Mouse (Mus musculus): ENCODE results near the gene Spen.
"Not testable (repeated sequence)": the region's sequence is repeated elsewhere in the genome, so short reads cannot be mapped to it uniquely, and the experiment has no call there.

Spen gene

GRCm38 (mm10) chr4:141559131-141559897 is 20.9 kb upstream of the Spen start:
- peak; percentile 84 to 89 for DNase-seq

- no peak for DNase-seq
Observed at GRCm38 (mm10) chr4:141558658-141559057, 20.3 kb upstream of the Spen start.

- not testable (repeated sequence) for DNase-seq
Observed at GRCm38 (mm10) chr4:141556163-141556562, 17.8 kb upstream of the Spen start.

- not testable (repeated sequence) for DNase-seq
Observed at GRCm38 (mm10) chr4:141554255-141554865, 16.0 kb upstream of the Spen start.

- no peak for DNase-seq
Observed at GRCm38 (mm10) chr4:141552484-141552883, 14.1 kb upstream of the Spen start.

DNA sequence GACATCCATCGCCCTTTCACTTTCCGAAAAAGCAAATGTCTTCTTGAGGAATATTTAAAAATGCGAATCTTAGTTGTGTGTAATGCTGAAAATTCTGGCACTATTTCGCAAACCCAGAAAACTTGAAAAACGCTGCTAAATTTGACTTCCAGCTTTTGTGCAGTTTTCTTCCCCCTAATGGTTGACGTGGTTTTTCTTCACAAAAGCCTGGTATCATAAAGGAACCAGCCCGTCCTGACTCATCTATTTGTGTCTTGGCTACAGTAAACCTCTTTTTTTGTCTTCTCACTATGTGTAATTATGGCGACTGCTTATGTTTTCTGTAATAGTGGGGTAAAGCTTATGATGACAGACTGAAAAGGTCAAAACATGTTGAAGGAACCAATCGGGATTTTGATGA is 8.9 kb upstream of the Spen start:
- DNase-seq, result no peak

DNA sequence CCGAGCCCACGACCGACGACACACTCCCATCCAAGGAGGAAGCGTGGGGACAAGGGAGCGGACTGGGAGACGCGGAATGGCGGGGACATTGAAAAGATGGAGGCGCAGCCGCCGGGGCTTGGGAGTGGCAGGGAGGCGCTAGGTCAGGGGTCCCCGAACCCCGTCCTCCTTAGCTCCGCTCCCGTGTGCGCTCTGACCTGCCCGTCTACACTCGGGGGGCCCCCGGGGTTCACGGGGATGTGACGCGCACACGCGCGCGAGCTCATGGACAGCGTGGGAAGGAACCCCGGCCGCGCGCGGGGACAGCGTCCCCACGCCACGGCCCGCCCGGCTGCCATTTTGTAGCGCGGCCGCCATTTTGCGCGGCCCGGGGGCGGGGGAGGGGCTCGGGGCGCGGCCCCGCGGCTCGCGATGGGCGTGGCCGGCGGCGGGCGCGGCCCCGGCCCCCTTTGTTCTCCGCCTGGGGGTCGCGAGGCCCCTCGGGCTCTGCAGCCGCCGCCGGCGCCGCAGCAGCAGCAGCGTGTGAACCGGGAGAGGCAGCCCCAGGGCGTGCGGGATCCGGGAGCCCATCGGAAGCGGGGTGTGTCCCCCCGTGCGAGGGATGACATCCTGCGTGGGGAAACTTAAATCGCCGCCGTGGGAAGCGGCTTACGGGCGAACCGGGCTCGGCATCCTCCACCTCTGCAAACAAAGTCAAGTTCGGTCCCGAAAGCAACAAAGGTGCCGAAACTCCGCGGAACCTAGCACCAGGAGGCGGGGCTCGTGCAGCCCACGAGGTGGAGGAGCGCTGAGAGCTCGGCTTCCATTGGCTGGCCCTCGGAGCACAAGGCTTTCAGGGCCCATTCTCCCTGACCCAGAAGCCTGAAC is 8.2 kb upstream of the Spen start:
- DNase-seq, result peak; percentile 89 to 90

DNA sequence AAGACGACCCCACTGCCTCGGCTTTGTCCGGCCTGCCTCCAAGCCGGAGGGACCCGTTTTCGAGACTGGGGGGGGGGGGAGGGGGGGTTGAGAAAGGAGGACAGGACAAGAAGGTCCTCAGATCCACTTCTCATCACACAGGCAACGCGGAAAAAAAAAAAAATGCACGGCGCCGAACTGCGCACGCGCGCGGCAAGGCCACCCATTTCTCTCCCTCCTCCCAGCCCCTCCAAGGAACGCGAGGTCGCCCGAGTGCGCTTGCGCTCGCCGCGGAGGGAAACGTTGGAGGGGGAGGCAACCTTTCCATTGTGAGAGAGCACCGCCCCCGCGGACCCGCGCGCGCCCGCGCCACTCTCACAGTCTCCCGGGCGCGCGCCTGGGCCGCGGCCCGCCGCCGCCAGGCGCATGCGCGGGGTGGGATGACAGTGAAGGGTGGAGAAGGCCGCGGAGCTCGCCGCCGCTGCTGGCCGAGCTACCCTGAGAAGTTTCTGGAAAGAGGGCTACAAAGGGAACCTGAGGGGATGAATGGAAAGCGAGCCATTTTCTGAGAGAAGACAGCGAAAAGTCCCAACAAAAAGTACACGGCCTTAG is 7.4 kb upstream of the Spen start:
- DNase-seq, result peak; percentile 99

DNA sequence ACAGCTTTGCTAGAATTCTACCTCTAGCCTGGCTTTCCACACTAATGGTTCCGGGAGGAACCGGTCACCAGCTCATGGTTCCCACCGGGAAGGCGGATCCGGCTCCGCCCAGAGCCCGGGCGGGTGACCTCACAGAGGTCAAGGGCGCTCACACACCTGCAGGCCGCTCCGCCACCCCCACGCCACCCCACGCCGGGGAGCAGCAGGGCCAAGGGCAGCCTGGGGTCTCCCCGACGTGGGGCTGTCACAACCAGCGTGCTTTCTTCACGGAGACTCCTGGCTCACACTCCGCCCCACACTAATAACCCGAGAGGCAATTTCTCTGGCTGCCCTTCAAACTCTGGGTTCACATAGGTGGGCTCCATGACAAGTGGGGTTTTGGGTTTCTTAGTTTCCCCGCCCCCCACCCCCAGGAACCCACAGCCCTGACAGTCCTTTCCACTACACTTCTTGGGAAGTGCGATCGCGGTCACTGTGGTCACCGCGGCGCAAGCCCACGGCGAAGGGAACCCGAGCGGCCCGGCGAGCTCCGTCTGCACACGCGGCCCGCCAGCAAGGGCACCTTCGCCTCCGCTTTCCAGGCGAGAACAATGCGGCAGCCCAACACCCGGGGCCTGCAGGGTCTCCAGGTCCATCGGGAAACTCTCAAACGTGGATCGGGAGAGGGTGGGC is 6.8 kb upstream of the Spen start:
- peak; percentile 87 to 89 for DNase-seq

DNA sequence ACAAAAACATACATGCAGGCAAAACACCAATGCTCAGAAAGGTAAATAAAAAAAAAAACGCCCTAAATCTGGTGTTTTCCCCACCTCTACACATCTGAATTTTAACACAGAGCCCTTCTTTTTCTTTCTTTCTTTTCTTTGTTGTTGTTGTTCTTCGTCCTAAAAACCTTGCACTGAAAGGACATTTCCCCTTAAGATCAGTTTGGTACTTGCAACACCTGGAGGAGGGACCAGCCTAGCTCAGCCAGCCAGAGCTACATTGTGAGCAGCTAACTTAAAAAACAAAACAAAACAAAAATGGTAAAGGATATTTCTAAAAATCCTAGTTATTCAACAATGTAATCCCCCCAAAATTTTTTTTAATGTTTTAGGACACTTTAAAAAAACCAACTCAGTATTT is 6.1 kb upstream of the Spen start:
- DNase-seq, result no peak

- DNase-seq, result no peak
Observed at GRCm38 (mm10) chr4:141543593-141543992, 5.2 kb upstream of the Spen start.

DNA sequence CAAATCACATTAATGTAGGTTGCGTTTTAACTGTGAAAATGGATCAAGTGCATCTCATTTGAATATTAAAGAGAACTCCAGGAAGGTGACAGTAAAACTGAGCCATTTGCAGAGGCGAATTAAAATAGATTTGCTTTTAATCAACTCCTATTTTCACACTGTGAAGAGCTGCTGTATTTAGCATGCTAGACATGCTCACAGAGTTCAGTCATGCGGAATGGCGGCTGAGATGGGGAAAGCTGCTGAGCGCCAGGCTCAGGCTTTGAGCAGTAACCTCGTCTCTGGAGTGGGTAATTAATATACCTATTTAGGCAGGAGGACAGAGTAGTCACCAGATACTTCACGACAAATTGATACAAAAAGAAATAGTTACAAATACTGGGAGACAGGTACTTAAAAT is 3.5 kb upstream of the Spen start:
- no peak for DNase-seq

- no peak for DNase-seq
Observed at GRCm38 (mm10) chr4:141540844-141541243, 2.4 kb upstream of the Spen start.

GRCm38 (mm10) chr4:141539213-141539767 is 893 bp upstream of the Spen start:
- DNase-seq, result no peak

- peak; percentile 49 to 53 for DNase-seq
Observed at GRCm38 (mm10) chr4:141537706-141538407, 540 bp downstream of the Spen start.

GRCm38 (mm10) chr4:141537226-141537610 is 1.2 kb downstream of the Spen start:
- DNase-seq, result no peak

- peak; percentile 59 to 64 for DNase-seq
Observed at GRCm38 (mm10) chr4:141536291-141537225, 1.8 kb downstream of the Spen start.

GRCm38 (mm10) chr4:141534947-141535680 is 3.3 kb downstream of the Spen start:
- peak; percentile 41 to 63 for DNase-seq

- DNase-seq, result no peak
Observed at GRCm38 (mm10) chr4:141530979-141531378, 7.4 kb downstream of the Spen start.

DNA sequence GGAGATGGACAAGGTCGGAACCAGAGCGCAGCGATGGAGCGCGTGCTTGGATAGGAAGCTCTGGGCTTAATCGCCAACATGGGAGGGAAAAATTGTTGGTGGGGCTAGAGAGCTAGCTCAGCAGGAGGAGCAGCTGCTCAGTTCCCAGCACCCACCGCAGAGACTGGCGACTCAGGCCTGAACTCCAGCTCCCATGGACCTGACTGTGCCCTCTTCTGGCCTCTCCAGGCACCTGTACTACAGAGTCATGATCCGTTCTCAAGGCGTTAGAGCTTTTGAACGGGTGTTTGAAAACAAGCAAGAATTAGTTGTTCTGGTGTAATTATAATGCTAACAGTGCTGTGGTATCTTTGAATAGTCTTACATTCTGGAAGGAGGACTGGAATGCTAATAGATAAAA is 9.5 kb downstream of the Spen start:
- no peak for DNase-seq
